Mouse (Mus musculus) midbrain, embryonic 12.5 days (tissue): ENCODE results near the gene Apoc2. TPM values are rescaled to one million over a fixed set of nuclear protein-coding genes. Genes with fewer than 3 reads are reported as not detected.
A peak's percentile ranks its signal among the peaks of the same experiment; 100 is the strongest.

ENCODE experiments used
- ATAC-seq: fragments of 200-750 bp; cut with Nextera tagmentation; 2 replicates; pipeline ENCODE4 v1.8.0; 2017; ENCODE audit warnings: low read depth, moderate TSS enrichment, moderate library complexity; ENCODE audit not compliant: low FRiP score
- H3K27ac ChIP-seq: fragments of 300-500 bp; sonication (generic); replicated peaks from 2 replicates; pipeline ENCODE4 v1.5.1; 2016; ENCODE audit warnings: mild to moderate bottlenecking
- H3K27me3 ChIP-seq: fragments of 300-500 bp; sonication (generic); 2 replicates; pipeline ENCODE4 v1.6.1; 2016; ENCODE audit warnings: mild to moderate bottlenecking
- H3K36me3 ChIP-seq: fragments of 300-500 bp; sonication (generic); 2 replicates; pipeline ENCODE4 v1.6.1; 2016
- H3K4me1 ChIP-seq: fragments of 300-500 bp; sonication (generic); 2 replicates; pipeline ENCODE4 v1.6.1; 2016
- H3K4me2 ChIP-seq: fragments of 300-500 bp; sonication (generic); replicated peaks from 2 replicates; pipeline ENCODE4 v1.6.1; 2016; ENCODE audit warnings: mild to moderate bottlenecking, moderate library complexity
- H3K4me3 ChIP-seq: fragments of 300-500 bp; sonication (generic); 2 replicates; pipeline ENCODE4 v1.5.1; 2016; ENCODE audit warnings: mild to moderate bottlenecking
- H3K9ac ChIP-seq: fragments of 300-500 bp; sonication (generic); replicated peaks from 2 replicates; pipeline ENCODE4 v1.6.1; 2016; ENCODE audit warnings: mild to moderate bottlenecking, moderate library complexity
- H3K9me3 ChIP-seq: fragments of 300-500 bp; sonication (generic); 2 replicates; pipeline ENCODE4 v1.6.1; 2016; ENCODE audit warnings: mild to moderate bottlenecking
- WGBS: fragments of 180-500 bp; shearing (Covaris S2); methylation state at CpG from one replicate; pipeline ENCODE4 v1.1.7; 2016; 5-methylcytosine and 5-hydroxymethylcytosine counted together
- polyA plus RNA-seq: library from polyadenylated mRNA; unstranded; fragments of >200 nt; fragmentation: Nextera tagmentation; extraction: Ambion mirVana; gene quantifications from 2 replicates; pipeline ENCODE4 v1.2.1, GENCODE M21; 2016

Gene Apoc2
- polyA plus RNA-seq, 1 experiment from 2014 or later = not detected

DNA sequence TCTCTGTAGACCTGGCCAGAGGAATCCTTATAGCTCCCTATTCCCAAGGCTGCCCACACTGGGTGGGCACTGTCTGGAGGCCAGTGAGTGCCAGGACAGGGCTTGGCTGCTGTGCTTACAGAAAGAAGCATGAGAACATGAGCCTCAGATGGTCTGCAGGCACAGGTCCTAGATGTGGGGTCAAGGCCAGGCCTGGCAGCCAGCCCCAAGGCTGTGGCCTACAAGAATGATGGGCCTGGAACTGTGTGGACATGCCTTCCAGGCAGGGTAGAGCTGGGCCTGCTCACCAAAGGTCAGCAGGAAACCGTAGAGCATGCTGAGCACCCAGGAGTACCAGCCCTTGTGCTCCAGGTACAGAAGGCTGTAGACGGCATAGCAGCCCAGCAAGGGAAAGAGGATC lies 43.1 kb downstream of the Apoc2 start:
- peaks cover 77% of the 10 kb centered on the region for H3K36me3 ChIP-seq
- H3K4me3 ChIP-seq = no peak overlapping the region
- H3K9me3 ChIP-seq = no peaks in the 10 kb centered on the region
- no peak for ATAC-seq
- H3K4me2 ChIP-seq = no peak overlapping the region
- H3K4me1 ChIP-seq = no peaks in the 10 kb centered on the region
- H3K27ac ChIP-seq = no peak overlapping the region
- H3K9ac ChIP-seq = no peak overlapping the region
- no peaks in the 10 kb centered on the region for H3K27me3 ChIP-seq
- WGBS = 100% methylated on average over 2 of the region's 2 CpGs

DNA sequence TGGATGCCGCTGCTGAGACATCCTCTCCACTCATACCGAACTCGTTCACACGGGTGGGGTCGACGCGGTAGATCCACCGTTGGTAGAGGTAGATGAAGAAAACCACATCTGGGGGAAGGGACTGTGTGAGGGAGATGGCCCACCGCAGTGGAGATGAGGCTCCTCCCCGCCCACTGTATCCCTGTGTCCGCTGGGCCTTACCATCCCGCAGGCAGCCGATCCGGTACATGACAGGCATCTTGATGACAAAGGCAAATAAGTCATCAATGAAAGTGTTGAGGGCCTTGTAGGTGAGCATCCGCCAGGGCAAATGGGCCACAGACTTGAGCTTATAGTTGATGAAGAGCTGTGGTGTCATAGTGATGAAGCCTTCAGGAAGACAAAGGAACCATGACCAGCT lies 43.9 kb downstream of the Apoc2 start:
- no peak for ATAC-seq
- Histone ChIP-seq H3K9me3 (no peaks in the 10 kb centered on the region), H3K27me3 (no peaks in the 10 kb centered on the region), H3K4me2 (no peak overlapping the region), H3K36me3 (peaks cover 70% of the 10 kb centered on the region), H3K4me1 (no peaks in the 10 kb centered on the region), H3K4me3 (no peak overlapping the region), H3K9ac (no peak overlapping the region), H3K27ac (no peak overlapping the region)
- 94% methylated on average over 15 of the region's 15 CpGs for WGBS

DNA sequence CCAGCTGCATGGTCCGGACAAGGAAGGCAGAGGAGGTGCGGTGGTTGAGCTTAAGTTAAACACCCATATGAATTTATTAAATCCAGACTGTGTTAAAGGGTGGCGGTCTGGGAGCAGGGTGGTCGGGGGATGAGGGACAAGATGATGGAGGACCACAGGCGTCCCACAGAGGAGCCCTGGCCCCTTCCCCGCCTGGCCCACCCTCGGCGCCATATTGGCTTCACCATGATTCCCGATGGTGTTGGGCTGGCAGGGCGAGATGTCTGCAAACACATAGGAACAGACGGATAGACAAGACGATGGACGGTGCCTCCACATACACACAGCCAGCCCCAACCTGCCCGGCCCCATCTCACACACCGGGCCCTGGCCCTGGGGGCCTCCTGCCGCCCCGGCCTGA lies 44.5 kb downstream of the Apoc2 start:
- no peak overlapping the region for H3K9ac ChIP-seq
- no peak overlapping the region for H3K4me3 ChIP-seq
- no peak overlapping the region for H3K27ac ChIP-seq
- no peak overlapping the region for H3K4me2 ChIP-seq
- no peak for ATAC-seq
- no peaks in the 10 kb centered on the region for H3K27me3 ChIP-seq
- WGBS = 93% methylated on average over 17 of the region's 17 CpGs
- H3K4me1 ChIP-seq = 0 out of 2 replicates have a peak, but pooled peaks cover 6% of the 10 kb centered on the region
- peaks cover 63% of the 10 kb centered on the region for H3K36me3 ChIP-seq
- no peaks in the 10 kb centered on the region for H3K9me3 ChIP-seq

DNA sequence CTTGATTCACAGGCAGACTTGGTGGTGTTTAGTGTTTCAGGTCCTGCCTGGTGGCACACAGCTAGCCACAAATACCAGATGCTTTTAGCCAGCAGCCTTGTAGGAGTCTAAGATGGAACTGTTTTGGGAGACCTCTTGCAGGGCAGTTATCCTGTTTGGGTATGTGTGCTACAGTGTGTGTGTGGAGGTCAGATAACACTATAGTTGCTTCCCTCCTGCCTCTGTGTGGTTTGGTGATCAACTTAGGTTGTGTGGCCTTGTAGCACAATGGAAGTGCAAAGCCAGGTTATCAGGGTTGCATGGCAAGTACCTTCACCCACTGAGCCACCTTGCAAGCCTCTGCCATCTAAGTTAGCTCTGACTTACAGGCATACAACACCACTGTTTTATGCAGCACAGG lies 45.0 kb downstream of the Apoc2 start:
- no peak for ATAC-seq
- Histone ChIP-seq H3K36me3 (peaks cover 59% of the 10 kb centered on the region), H3K4me2 (no peak overlapping the region), H3K9ac (no peak overlapping the region), H3K4me3 (no peak overlapping the region), H3K27me3 (peaks cover under 1% of the 10 kb centered on the region; the same call in 1 of the 2 replicates), H3K27ac (no peak overlapping the region), H3K9me3 (no peaks in the 10 kb centered on the region), H3K4me1 (0 out of 2 replicates have a peak, but pooled peaks cover 6% of the 10 kb centered on the region)

DNA sequence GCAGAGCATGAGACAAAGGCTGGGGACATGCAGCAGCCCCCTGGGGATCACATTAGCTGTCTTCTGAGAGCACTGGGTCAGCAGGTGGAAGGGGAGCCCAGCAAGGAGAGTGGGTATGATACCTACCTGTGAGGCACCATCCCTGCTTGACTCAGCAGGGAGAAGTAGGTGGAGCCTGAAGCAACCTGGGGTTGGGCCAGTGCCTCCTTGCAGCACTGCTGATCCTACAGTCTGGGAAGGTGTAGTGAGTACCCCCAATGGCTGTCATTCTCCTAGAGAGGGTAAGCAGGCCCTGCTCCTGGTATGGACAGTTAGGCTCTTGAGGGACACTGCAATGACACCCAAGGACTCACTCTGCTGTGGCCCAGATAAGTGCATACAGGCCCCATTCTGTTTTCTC lies 45.5 kb downstream of the Apoc2 start:
- H3K27me3 ChIP-seq = peaks cover 3% of the 10 kb centered on the region; the same call in 1 of the 2 replicates
- ATAC-seq = no peak
- no peak overlapping the region for H3K4me2 ChIP-seq
- no peaks in the 10 kb centered on the region for H3K9me3 ChIP-seq
- no peak overlapping the region for H3K4me3 ChIP-seq
- no peak overlapping the region for H3K9ac ChIP-seq
- no peak overlapping the region for H3K27ac ChIP-seq
- H3K36me3 ChIP-seq = peaks cover 54% of the 10 kb centered on the region
- 0 out of 2 replicates have a peak, but pooled peaks cover 6% of the 10 kb centered on the region for H3K4me1 ChIP-seq

DNA sequence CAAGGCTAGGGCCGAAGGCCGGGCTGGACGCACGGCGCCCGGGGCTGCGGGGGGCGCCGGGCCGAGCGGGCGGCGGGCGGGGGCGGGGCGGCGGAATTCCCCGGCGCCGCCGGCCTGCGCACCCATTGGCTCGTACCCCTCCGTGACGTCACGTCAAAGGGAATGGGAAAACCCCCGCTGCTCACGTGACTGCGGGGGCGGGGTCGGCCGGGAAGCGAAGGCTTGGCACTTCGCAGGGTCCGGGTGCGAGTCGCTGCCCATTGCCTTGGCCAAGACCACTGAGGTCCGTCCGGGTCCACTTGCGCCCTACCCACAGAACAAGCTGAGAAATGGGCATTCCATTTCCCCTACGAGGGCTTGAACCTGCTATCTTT lies 48.4 kb downstream of the Apoc2 start, which contains the start of gene Relb:
Relb (minus strand) TSS at position 78 of the 374 bp plus-strand sequence.
- peak within 1 kb of the TSS; percentile 95 for H3K4me2 ChIP-seq
- 0 out of 2 replicates have a peak, but pooled peaks cover 6% of the 10 kb centered on the region for H3K4me1 ChIP-seq
- H3K9ac ChIP-seq = peak within 1 kb of the TSS; percentile 52
- ATAC-seq = no peak; the same call in none of the 2 replicates
- H3K4me3 ChIP-seq = peak within 1 kb of the TSS; percentile 74
- under 1% methylated on average over 27 of the region's 41 CpGs for whole genome bisulfite sequencing
- H3K27ac ChIP-seq = peak within 1 kb of the TSS; percentile 78
- no peaks in the 10 kb centered on the region for H3K9me3 ChIP-seq
- peaks cover 25% of the 10 kb centered on the region for H3K36me3 ChIP-seq
- H3K27me3 ChIP-seq = peaks cover 3% of the 10 kb centered on the region; the same call in 1 of the 2 replicates

DNA sequence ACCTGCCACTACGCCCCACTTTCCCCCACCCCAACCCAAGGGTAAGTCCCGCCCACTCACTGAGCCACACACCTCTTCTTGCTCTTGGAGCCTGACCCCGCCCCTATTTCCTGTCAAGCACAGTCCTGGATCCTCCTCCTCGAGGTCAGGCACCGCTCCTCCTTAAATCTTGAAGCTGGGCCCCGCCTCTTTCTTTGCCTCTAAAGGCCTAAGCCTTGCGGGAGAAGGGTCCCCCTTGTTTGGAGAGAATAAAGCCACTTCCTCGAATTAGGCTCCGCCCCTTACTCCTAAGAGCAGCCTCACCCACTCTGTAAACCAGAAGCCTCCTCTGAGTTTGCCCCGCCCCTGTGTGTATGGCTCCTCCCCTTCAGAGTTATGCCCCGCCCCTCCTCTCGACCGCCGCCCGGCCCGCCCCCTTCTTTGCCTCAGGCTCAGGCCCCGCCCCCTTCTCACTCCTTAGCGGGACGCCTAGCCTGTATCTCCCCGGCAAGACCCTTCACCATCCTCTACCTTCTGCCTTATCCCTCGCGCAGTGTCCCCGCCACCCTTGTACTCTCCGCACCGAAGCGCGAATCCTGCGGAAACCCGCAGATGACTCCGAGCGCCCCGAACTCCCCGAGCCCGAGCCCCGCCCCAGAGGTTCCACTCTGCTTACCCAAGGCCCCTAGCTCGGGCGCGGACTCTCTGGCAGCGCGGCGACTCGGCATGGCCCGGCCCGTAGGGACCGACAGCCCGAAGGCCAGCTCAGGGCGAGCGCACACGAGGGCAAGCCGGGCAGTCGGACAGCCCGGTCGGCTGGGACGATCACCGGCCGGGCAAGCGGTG lies 49.0 kb downstream of the Apoc2 start:
- peak; percentile 90 for ATAC-seq
- Histone ChIP-seq H3K27me3 (peaks cover 3% of the 10 kb centered on the region; the same call in 1 of the 2 replicates), H3K36me3 (peaks cover 19% of the 10 kb centered on the region), H3K9ac (peak overlapping the region; percentile 52), H3K4me3 (peak overlapping the region; percentile 74), H3K9me3 (no peaks in the 10 kb centered on the region), H3K4me2 (peak overlapping the region; percentile 95), H3K4me1 (0 out of 2 replicates have a peak, but pooled peaks cover 6% of the 10 kb centered on the region), H3K27ac (peak overlapping the region; percentile 78)
- under 1% methylated on average over 55 of the region's 57 CpGs for WGBS

DNA sequence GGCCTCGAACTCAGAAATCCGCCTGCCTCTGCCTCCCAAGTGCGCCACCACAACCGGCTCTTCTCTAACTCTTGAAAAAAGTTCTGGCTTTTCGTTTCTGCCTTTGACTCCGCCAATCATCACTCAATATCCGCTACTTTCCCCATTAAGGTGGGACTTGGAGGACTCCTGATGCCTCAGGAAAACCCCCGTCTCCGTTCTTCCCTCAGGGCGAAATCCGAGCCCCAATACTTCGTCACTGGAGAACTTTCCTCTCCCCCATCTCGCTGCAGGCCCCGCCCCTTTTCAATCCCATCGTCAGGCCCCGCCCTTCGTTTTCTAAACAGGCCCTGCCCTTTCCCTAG lies 49.6 kb downstream of the Apoc2 start:
- Histone ChIP-seq H3K4me1 (0 out of 2 replicates have a peak, but pooled peaks cover 6% of the 10 kb centered on the region), H3K9ac (0 out of 2 replicates have a peak overlapping the region, but pooled peaks have one; percentile 52), H3K27me3 (peaks cover 3% of the 10 kb centered on the region; the same call in 1 of the 2 replicates), H3K36me3 (peaks cover 13% of the 10 kb centered on the region), H3K4me2 (peak overlapping the region; percentile 95), H3K27ac (peak overlapping the region; percentile 78), H3K4me3 (peak overlapping the region; percentile 74), H3K9me3 (no peaks in the 10 kb centered on the region)
- ATAC-seq = no peak
- 17% methylated on average over 17 of the region's 17 CpGs for WGBS

DNA sequence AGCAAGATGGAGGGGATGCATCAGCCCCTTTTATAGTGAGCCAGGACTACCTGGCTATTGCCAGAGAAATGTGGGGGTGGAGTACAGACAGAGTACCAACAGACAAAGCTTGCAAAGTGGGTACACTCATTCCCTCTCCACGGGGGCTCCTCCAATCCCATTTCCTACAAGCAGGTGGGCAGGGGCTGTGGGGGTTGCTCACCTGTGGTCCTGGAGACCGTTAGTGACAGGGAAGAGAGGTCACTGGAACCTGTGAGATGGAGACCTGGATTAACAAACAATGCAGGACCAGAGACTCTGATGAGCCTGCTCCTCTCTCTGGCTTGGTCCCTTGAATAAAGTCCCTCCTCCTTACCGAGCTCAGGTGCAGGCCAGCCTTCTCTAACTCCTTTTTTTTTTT lies 50.0 kb downstream of the Apoc2 start:
- no peak overlapping the region for H3K9ac ChIP-seq
- H3K4me1 ChIP-seq = 0 out of 2 replicates have a peak, but pooled peaks cover 6% of the 10 kb centered on the region
- H3K27me3 ChIP-seq = peaks cover 3% of the 10 kb centered on the region; the same call in 1 of the 2 replicates
- ATAC-seq = no peak
- H3K4me2 ChIP-seq = peak overlapping the region; percentile 95; the same call in 1 of the 2 replicates
- 70% methylated on average over 3 of the region's 3 CpGs for WGBS
- no peaks in the 10 kb centered on the region for H3K9me3 ChIP-seq
- peaks cover 9% of the 10 kb centered on the region for H3K36me3 ChIP-seq
- H3K4me3 ChIP-seq = peak overlapping the region; percentile 74; the same call in 1 of the 2 replicates
- H3K27ac ChIP-seq = no peak overlapping the region

DNA sequence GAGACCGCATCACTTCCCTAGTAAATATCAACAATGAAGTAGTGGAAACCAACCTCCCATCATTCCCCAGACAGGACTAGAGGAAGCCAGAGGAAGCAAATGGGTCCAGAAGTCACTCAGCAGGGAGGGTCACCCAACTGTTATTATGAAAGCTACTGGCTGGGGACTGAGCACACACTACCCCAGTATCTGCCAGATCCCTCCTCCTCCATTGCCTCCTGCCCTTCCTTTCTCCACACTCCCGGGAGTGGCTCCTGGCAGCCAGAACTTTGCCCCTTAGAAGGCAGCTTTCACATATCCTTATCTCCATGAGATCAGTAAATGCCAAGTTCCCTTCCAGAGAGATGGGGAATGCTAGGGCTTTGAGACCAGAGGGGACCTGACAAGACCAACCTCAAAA lies 54.3 kb downstream of the Apoc2 start:
- Histone ChIP-seq H3K36me3 (no peaks in the 10 kb centered on the region), H3K27ac (no peak overlapping the region), H3K27me3 (peaks cover 18% of the 10 kb centered on the region), H3K4me3 (no peak overlapping the region), H3K9ac (no peak overlapping the region), H3K4me1 (peaks cover 9% of the 10 kb centered on the region), H3K9me3 (no peaks in the 10 kb centered on the region), H3K4me2 (no peak overlapping the region)
- WGBS = 75% methylated on average over 2 of the region's 2 CpGs
- ATAC-seq = no peak

DNA sequence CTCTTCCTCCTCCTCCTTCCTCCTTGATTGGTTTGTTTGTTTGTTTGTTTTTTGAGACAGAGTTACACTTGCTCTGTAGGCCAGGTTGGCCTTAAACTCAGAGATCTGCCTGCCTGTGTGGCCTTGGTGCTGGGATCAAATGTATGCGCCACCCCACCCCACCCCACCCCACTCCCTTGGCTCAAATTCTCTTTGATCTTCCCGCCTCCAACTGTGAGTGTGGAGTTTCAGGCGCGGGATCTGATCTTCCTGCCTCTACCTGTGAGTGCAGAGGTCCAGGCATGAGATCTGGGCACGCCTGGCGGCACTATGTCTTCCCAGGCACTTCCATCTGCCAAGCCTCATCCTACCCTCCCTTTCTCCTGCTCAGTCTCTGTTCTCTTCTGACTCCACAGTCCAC lies 55.5 kb downstream of the Apoc2 start:
- H3K9me3 ChIP-seq = no peaks in the 10 kb centered on the region
- no peaks in the 10 kb centered on the region for H3K36me3 ChIP-seq
- WGBS = 43% methylated on average over 6 of the region's 6 CpGs
- H3K4me2 ChIP-seq = no peak overlapping the region
- peaks cover 6% of the 10 kb centered on the region for H3K4me1 ChIP-seq
- H3K27me3 ChIP-seq = peaks cover 15% of the 10 kb centered on the region
- H3K9ac ChIP-seq = no peak overlapping the region
- H3K4me3 ChIP-seq = no peak overlapping the region
- ATAC-seq = no peak
- H3K27ac ChIP-seq = no peak overlapping the region
